Mouse (Mus musculus) layer of hippocampus, adult 11-12 months (tissue): ENCODE measurements around the gene Dnajc22.
A peak's percentile ranks its signal among the peaks of the same experiment; 100 is the strongest.
"Not testable (repeated sequence)": the region's sequence is repeated elsewhere in the genome, so short reads cannot be mapped to it uniquely, and the experiment has no call there.

Experiments used
- DNase-seq: peaks from one replicate; pipeline ENCODE4 v3.0.0; 2022; ENCODE audit warnings: low spot score

Dnajc22 gene

DNA sequence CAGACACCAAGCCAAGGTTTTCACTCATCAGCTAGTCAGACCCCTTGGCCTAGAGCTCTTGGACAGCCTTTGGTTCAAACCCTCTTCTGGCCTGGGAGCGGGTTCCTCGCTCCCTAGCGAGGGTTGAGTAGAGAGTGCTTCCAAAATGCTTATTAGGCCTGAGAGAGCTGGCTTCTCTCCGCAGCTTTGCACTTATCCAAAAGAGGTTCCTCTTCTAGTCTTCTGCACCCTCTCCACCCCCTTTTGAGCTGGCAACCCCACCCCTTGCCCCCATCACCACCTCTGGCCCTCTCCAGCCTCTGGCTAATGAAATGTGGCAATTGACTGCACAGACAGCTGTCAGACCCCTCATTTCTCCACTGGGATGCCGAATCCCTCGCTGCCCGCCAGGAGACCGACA lies at the start of gene Dnajc22:
Gene Dnajc22 (plus strand): TSS at position 301 of the 400 bp plus-strand sequence.
- DNase-seq: no peak

DNA sequence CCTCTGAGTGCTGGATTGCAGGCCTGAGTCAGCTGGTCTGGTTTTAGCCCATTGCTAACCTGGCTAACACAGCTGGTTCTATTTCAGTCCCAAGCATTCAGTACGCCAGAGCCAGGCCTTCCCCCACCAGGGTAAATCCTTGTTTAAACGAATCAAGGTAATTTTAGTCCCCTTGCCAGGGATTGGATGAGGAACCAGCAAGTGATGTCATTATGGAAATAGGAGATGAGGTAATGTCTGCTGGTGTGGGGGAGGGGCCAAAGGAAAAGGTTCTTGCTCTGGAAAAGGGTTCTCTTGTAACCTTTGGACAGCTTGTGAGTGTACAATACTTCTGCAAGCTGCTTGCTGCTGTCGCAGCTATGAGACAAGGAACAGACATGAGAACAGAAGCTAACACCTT lies 48.1 kb upstream of the Dnajc22 start:
- DNase-seq: no peak

DNA sequence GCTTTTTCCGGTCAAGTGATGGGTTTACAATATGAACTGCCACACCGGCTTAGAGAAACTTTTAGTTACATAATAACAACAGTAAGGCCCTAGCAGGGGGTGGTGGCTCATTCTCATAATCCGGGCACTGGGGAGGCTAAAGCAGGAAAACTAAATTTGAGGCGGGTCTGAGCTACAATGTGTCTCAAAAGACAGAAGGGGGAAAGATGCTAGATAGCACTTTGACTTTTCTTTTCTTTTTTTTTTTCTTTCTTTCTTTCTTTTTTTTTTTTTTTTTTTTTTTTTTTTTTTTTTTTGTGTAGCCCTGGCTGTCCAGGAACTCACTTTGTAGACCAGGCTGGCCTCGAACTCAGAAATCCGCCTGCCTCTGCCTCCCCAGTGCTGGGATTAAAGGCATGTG lies 47.2 kb upstream of the Dnajc22 start:
- DNase-seq: not testable (repeated sequence)

GRCm38 (mm10) chr15:99049473-99050253 lies 43.3 kb upstream of the Dnajc22 start:
- DNase-seq: peak; percentile 66

DNA sequence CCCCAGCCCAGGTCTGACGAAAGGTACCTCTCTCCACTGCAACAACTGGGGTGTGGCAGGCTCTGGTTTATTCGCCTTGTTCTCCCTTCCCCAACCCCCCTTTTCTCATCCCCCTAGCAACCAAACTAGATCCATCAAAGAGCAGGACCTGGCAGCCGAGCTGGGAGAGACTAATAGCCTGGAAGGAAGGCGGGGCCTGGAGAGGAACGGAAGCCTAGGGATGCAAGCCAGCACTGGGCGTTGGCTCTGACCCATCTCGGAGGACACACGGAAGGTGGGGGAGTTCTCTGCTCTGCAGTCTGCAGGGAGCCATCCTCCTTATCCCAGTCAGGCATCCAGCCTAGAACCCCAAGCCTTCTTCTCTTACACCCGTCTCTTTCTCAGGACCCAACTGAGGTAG lies 39.6 kb upstream of the Dnajc22 start:
- no peak for DNase-seq

DNA sequence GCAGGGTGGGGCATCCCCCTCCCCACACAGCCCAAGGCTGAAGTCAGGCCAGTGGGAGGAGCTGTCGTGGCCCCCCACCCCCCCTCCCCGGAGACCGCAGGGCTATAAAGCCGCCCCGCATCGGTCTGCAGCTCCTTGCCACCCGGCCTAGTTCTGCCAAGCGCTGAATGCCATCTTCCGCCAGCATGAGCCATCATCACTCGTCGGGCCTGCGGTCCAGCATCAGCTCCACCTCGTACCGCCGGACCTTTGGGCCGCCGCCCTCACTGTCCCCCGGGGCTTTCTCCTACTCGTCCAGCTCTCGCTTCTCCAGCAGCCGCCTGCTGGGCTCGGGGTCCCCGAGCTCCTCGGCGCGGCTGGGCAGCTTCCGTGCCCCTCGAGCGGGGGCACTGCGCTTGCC lies 37.9 kb upstream of the Dnajc22 start, which contains the start of gene Prph:
Gene Prph (plus strand): TSS at position 135 of the 400 bp plus-strand sequence.
- DNase-seq: no peak

- no peak for DNase-seq
These were observed 37.4 kb upstream of the Dnajc22 start for GRCm38 (mm10) chr15:99055511-99055961.

DNA sequence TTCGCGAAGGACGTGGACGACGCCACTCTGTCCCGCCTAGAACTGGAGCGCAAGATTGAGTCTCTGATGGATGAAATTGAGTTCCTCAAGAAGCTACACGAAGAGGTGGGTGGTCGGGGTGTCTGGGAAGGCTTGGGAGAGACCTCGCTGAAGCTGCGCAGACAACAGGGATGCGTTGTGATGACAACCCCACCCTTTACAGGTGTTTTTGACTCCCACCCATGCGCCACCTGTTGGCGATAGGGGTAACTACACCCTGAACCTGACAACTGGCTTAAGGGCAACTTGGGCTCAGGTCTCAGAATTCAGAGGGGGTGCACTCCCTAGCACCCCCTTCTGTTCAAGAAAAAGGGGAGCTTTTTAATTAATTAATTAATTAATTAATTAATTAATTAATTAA lies 36.6 kb upstream of the Dnajc22 start:
- DNase-seq: no peak

DNA sequence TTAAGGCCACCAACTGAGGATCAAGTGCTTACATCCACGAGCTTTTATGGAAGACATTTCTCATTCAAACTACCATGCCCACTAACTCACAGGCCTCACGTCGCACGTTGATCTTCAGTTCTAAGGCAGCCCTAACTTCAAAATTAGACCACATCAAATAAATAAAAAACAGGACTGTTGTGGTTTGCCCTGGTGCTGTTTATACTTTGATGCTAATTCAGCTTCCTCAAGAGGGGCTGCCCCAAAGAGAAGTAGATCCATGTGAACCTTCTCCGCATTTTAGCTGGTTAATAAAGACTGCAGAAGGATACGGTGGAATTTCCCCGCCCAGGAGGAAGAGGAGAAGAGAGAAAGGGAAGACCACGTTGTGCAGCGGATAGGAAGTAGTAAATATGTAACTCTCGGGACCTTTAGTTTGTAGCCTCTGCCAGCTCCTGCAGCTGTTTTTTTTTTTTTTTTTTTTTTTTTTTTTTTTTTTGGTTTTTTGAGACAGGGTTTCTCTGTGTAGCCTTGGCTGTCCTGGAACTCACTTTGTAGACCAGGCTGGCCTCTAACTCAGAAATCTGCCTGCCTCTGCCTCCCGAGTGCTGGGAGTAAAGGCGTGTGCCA lies 27.3 kb upstream of the Dnajc22 start:
- DNase-seq: no peak

GRCm38 (mm10) chr15:99071988-99072387 lies 21.0 kb upstream of the Dnajc22 start:
- no peak for DNase-seq

DNA sequence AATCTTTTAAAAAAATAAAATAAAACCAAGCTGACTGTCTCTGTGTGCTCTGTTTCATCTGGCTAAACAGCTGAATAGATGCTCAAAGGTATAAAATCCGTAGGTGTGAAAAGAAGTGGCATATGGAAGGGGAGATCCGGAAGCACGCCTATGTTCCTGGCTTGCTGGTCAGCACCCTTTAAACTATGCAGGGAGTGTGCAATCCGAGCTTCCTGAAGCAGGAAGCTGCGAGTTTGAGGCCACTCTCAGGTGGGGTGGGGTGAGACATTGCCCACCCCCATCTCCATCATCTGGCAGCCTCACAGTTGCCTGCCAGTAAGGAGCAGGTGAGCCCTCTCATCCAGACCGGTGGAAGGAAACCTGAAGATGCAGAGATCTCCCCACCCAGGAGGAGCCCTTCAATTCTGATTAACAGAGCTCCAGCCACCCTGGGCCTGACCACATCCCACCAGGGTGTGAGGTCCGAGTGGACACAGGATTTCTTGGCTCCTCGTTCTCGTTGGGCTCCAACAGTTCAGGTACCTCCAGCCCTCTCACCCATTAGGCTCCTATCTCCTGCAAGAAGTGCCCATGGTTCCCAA lies 18.9 kb upstream of the Dnajc22 start, which contains the start of gene Troap:
Gene Troap (plus strand): TSS at position 557 of the 581 bp plus-strand sequence.
- DNase-seq: no peak

- peak; percentile 99 for DNase-seq
These were observed 18.2 kb upstream of the Dnajc22 start for GRCm38 (mm10) chr15:99074600-99075333.

DNA sequence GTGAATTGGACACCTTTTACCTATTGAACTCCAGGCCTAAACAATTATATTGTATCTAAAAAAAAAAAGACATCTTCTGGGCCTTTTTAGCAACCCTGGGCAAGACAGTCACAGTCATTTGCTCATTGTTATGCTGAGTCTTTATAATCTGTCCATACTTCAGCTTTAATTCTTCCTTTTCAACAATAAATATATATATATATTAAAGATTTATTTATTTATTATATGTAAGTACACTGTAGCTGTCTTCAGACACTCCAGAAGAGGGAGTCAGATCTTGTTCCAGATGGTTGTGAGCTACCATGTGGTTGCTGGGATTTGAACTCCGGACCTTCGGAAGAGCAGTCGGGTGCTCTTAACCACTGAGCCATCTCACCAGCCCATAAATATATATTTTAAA lies 17.0 kb upstream of the Dnajc22 start:
- DNase-seq: not testable (repeated sequence)

- no peak for DNase-seq
These were observed 14.6 kb upstream of the Dnajc22 start for GRCm38 (mm10) chr15:99078181-99078910.

- no peak for DNase-seq
These were observed 13.2 kb upstream of the Dnajc22 start for GRCm38 (mm10) chr15:99079804-99080203.

DNA sequence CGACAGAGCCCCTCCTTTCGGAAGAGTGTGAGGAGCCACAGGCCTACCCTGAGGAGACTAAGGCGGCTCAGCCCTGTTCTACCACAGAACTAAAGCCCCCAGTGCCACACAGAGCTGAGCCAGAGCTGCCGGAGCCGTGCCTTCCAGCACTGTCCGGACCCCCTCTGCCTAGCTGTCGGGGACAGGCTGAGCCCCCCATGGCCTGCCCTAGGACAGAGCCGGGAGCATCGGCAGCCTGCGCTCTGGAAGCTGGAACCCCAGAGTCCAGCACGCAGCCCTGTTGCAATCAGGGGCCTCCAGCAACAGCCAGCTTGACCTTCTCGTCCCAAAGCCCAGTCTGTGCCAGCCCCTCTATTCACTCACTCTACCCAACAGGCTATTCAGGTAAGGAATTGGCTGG lies 10.6 kb upstream of the Dnajc22 start:
- no peak for DNase-seq

GRCm38 (mm10) chr15:99082840-99083239 lies 10.1 kb upstream of the Dnajc22 start:
- no peak for DNase-seq

GRCm38 (mm10) chr15:99083258-99083657 lies 9.7 kb upstream of the Dnajc22 start:
- peak; percentile 56 for DNase-seq

DNA sequence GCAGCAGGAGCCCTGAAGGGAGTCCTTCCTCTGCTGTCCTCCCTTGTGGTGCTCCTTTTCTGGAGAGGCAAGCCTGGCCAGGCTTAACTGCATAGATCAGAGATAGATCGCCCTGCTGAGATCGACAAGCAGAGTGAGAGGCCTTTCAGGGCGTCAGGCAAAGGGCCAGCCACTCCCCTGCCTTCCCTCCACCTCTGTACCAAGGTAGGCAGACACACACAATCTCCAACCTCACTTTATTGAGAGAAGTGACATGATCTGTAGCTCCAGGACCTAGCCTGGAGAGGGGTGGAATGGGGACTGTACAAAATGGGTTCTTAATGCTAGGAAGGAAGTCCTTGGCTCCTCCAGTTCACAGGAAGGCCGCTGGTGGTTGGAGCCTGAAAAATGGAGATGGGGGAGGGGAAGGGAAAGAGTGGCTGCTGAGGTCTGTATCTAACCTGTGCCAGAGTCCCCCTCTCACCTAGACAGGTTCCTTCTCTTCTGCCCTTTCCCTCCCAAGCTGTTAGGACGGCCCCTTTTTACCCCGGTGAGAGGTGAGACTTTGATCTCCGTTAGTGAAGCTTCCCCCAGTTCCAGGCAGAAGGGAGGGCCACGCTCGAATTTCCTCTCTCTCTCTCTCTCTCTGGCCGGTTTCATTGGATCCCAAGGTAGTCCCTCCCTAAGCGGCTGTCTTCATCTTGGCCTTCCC lies 9.0 kb upstream of the Dnajc22 start:
- no peak for DNase-seq

- no peak for DNase-seq
These were observed 8.4 kb upstream of the Dnajc22 start for GRCm38 (mm10) chr15:99084618-99085017.

DNA sequence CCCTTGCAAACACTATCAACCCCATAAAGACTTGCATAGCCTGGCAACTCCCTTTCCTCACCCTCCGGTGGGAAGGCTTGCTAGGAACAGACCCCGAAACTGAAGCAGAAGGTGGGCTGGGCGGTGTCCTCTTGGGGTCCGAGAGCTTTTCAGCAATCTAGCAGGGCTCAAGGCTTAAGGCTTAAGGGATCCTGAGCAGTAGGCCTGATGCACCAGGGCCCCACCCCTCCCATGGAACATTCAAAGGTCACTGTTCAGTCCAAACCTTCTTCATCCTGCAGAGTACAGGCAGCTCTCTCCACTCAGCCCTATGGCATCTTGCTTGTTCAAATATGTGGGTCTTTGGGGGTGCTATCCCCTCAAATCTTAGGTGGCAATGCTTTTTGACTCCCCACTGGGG lies 7.0 kb upstream of the Dnajc22 start:
- no peak for DNase-seq
